Mouse (Mus musculus) right cerebral cortex, adult 2 months (tissue): ENCODE measurements at regions not wholly inside any gene's neighbourhood (a gene's known extent, or its start where the extent isn't known, plus 50 kb on each side); places are given as distances from the start of the nearest gene placed in this dataset.

Source experiments
- DNase-seq, 2 experiments: peaks; one replicate each; pipeline ENCODE4 v3.0.0; 2021 to 2022; ENCODE audit warnings: low spot score in 2 of 2

DNA sequence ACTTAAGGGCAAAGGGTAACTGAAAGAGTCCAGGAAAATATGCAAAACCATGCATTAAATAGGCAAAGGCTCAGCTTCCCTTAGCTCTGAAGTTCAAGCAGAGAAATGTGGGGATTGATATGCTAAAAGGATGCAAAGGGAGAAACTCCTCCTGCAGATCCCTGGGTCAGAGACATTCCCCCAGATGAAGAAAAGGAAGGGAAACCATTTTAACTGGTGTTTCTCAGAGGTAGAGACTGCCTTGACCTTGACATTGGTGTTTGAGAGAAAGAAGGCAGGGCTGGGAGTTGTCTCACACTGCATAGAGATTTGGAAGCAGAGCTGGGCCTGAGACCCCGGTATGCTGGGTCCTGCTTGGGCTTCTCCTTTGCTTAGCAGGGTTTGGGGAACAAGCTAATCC, 155.8 kb upstream of the 4930535I16Rik start:
- no peak for DNase-seq

GRCm38 (mm10) chr4:124064601-124065000, 146.8 kb upstream of the 4930535I16Rik start:
- DNase-seq: no peak

GRCm38 (mm10) chr4:124063269-124064100, 145.7 kb upstream of the 4930535I16Rik start:
- DNase-seq: no peak

DNA sequence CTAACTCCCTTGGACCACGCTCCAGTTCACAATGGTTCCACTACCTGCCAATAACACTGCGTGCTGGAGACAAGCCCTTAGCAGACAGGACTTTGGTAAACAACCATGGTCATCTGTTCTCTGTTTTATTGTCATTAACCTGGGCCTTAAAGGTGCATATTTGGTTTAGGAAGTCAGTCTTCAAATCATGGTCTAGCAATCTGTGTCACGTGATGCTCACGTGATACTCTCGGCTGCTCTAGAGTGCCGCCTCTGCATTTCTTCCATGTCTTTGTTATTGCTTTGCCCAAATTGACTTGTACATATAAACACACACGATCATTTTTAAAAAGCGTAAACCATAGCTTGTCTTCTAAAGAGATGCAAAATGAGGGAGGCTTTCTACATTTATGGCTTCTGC, 139.8 kb upstream of the 4930535I16Rik start:
- DNase-seq: no peak

DNA sequence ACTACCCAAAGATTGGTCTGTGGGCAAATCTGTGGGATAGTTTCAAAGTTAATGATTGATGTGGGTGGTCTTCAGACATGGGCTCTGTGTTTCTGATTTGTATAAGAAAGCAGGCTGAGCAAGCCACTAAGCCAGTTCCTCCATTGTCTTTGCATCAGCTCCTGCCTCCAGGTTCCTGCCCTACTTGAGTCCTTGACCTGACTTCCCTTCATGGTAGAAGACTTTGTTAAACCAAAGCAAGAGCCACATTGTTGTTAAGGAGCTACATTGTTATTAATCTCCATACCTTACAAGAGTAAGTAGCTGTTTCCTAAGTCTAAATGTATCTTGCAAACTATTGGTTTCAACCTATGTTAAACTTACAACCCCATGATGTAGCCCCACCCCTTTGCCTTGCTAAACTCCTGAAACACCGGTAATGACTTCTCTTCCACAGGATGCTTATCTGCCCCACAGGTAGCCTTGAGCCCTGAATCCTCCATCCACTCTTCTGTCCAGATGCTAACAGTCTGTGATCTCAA, 136.5 kb upstream of the 4930535I16Rik start:
- no peak for DNase-seq

GRCm38 (mm10) chr4:124053340-124054038, 135.7 kb upstream of the 4930535I16Rik start:
- DNase-seq: no peak

DNA sequence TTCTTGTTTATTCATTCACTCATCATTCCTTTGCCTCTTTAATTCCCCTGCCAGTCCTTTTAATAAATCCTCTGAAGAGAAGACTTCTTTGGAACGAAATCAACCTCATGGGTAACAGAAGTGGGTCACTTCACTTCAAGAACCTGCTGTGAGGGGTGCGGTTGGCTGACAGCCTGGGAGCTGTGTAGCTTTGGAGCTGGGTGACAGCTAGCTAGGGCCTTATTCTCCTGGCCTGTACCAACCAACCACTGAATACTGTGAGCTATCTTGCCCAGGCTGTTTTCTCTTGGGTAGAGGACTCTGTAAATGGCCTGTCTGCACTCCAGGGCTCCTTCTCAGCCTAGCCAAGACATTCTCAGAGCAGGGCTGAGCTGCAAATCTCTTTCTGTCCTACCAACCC, 134.6 kb upstream of the 4930535I16Rik start:
- DNase-seq: peak in 1 of 2 experiments; percentile 25

DNA sequence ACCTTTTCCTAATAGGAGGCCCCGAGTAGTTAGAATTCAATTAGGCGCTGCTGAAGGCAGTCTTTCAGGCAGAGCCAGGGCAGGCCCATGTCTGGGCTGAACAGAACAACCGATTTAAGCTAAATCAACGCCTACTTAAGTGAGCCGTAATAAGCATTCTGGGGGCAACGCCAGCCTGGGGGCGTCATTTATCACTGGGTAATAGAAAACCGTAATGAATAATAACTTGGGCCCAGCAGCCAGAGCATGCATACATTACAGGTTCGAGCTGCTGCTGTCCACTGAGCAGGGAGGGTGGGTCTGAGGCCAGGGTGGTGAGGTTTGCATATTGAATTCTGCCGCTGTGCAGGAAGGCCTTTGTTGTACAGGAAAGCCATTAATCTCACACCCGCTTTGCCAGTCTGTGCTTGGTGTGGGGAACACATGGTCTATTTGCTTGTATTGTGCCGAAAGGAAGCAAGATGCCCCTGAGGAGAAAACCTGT, 130.6 kb upstream of the 4930535I16Rik start:
- peak; percentile 16 to 28 for DNase-seq

- no peak for DNase-seq
Observed at GRCm38 (mm10) chr4:124047898-124048297, 130.1 kb upstream of the 4930535I16Rik start.

GRCm38 (mm10) chr4:124036483-124036882, 118.7 kb upstream of the 4930535I16Rik start:
- no peak for DNase-seq

DNA sequence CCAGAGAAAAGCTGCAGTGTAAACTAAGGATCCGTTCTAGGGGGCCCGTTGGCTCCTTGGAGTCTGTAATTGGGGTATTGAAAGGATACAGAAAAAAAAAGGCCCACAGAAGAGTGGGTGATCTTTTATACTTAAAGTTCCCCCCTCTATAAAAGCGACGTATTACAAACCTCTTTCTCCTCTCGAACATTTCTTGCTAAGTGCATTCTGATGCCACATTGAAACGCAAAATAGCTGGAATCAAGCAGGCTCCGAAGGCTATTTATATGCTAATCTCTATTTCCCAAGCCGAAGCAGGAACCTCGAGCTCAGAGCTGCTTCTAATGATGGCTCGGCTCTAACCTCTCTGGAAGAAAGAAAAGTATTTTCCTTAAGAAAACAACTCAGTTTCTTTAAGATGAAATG, 117.8 kb upstream of the 4930535I16Rik start:
- no peak for DNase-seq

GRCm38 (mm10) chr4:124035192-124035591, 117.4 kb upstream of the 4930535I16Rik start:
- peak; percentile 4 to 17 for DNase-seq

- no peak for DNase-seq
Observed at GRCm38 (mm10) chr4:124028061-124028460, 110.2 kb upstream of the 4930535I16Rik start.

DNA sequence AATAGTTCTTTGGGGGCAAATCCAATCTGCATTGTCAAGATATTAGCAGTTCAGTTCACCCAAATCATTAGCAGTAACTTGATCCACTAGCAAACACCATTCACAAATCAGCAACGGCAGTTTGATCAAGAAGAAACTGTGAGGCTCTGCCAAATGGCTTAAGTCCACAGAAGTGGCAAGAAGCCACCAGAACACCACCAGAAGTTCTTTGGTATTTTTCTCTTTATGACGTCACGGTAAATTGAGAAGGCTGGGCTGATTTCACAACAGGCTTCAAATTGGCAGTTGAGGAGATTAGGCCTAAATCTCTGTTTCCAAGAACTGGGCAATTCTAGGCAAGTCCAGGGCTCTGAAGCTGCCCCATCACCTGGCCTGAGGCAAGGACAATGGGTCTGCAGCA, 98.6 kb upstream of the 4930535I16Rik start:
- DNase-seq: no peak

DNA sequence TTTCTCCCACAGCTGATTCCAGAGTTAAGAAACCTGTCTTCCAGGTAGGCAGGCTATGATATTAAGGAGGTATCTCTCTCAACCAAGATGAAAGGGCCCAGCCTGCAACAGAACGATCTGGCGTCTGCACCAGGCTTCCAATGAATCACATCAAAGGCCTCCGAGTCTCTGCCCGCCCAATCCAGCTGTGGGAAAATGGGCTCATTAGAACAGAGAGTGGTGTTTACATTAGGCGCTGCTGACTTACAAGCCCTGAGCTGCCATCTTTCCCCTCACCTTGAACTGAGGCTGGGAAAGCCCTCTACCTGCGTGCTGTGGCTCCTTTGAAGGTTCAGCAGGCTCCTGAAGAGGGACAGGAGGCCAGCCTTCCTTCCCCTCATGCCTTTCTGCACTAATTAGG, 97.5 kb upstream of the 4930535I16Rik start:
- DNase-seq: no peak

DNA sequence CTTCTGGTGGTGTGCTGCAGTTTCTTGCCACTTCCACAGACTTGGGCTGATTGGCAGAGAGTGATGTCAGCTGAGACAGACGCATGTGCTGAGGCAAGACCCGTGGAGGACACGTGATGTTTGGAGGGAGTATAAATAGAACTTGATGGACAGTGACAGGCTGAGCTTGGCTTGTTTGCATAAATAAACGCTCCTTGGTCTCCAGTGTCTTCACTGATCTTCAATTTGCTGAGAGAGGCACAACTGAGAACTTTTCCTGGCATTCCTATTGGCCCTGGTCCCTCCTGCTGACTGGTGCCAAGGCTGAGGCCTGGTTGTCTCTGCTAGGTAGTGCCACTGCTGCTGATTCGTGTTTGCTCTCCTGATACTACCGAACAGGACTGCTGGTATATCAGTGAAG, 94.6 kb upstream of the 4930535I16Rik start:
- no peak for DNase-seq

DNA sequence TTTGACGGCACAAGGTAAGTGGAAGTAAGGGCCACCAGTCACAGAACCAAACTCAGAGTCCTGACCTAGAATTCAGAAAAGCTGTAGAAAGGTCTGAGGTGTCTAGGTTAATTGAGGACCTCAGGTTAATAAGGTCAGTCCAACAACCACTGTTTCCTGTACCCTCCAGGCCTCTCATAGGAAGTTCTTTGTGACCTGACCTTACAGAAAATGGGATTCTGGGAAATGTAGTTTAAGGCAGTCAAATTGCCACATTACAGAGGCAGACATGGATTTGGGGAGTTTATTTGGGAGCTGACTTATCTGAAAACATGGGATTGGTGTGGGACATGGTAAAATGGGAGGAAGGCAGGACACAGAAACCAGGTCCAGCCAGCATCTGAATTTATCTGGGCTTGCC, 90.9 kb upstream of the 4930535I16Rik start:
- DNase-seq: no peak

DNA sequence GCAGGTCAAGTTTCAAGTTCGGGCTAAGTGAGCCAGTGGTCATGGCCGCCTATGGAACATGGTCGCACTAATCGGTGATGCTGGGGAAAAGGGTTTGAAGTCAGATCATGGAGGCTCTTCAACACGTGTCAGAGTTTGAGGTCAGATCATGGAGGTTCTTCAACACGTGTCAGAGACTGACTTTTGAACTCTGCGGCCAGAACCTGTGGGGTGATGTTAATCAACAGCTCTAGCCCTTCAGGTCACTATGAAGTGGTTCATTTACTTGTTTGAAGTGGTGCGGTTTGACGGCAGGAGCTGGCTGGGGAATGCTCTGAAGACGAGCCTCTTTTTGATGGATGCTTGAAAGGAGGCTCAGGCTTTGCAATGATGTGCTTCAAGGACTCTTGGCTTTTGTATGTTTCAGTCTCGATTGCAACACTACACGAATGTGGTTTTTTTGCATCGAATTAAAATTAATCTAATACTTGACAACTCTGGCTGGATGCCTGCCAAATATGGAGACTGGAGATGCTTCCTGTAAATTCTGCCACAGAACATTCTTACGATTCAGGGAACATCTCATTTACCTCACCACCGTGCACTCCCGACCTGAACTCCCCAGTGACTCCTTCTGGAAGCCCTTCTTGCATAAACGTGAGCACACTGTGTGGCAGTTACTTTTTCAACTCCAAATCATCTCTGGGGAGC, 87.9 kb upstream of the 4930535I16Rik start:
- peak in 1 of 2 experiments; percentile 2 for DNase-seq

DNA sequence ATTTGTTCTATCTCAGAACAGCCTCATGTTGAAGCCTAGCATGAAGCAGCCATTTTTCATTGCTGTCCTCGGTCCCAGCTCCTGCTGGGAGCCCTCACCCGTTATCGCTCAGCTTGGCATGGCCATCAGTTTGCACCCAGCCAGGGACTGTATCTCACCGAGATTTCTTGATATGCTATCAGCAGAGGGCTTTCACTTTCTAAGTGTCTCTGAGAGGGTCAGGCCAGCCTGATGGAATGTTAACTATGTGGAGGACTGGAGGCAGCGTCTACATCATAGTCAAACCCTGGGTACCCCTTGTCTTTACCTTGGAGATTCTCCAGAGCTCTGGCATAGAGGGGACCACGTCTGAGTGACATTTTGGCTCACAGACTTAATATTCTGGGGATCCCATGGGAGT, 84.9 kb upstream of the 4930535I16Rik start:
- DNase-seq: no peak

DNA sequence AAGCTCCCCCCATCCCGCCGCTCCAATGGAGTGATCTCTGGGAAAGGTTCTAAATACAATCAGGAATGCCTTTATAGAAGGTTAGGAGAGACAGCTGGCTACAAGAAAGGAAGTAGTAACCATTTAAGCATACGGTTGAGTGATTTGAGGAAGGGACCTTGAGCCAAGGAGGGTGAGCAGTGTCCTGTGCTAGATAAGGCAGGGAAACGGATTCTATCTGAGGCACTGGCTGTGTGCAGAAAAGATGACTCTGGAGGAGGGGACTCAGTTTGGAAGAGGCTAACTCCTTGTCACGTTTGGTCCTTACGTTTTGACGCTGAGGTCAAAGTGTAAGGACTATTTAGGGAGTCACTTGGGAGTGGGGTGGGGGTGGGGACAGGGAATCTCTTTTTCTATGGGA, 84.3 kb upstream of the 4930535I16Rik start:
- no peak for DNase-seq

GRCm38 (mm10) chr4:123995815-123996214, 78.0 kb upstream of the 4930535I16Rik start:
- no peak for DNase-seq

GRCm38 (mm10) chr4:123991223-123991622, 73.4 kb upstream of the 4930535I16Rik start:
- DNase-seq: no peak
